Mouse (Mus musculus) lung, adult 2 months (tissue): ENCODE measurements at regions not wholly inside any gene's neighbourhood (a gene's known extent, or its start where the extent isn't known, plus 50 kb on each side); places are given as distances from the start of the nearest gene placed in this dataset.

Source experiments
- CTCF ChIP-seq: fragments of 200-500 bp; IDR thresholded peaks from 2 replicates; pipeline ENCODE4 v1.5.1; 2011; ENCODE audit warnings: mild to moderate bottlenecking, low read length, control low read depth; ENCODE audit not compliant: insufficient read depth
- POLR2A ChIP-seq: fragments of 200-500 bp; IDR thresholded peaks from 2 replicates; pipeline ENCODE4 v1.6.1; 2011; ENCODE audit warnings: low read depth, mild to moderate bottlenecking, control low read depth, low read length, borderline replicate concordance; ENCODE audit errors: extremely low read depth

GRCm38 (mm10) chr9:56564048-56564737 lies 145.8 kb downstream of the Hmg20a start:
- TF ChIP-seq CTCF (no peak), POLR2A (no peak)
